Mouse (Mus musculus): Measurements from ENCODE around the gene Gpr33.

Gene Gpr33

GRCm38 (mm10) chr12:52027963-52028362 is at the start of gene Gpr33:
Gene Gpr33 (minus strand): TSS chr12:52028063.
- DNase-seq (ENCODE audit: low spot score in 2 of 2): no peak

GRCm38 (mm10) chr12:52049324-52049723 is 21.5 kb upstream of the Gpr33 start:
- no peak for DNase-seq (ENCODE audit: low spot score in 2 of 2)

GRCm38 (mm10) chr12:52046371-52046770 is 18.5 kb upstream of the Gpr33 start:
- no peak for DNase-seq (ENCODE audit: low spot score in 2 of 2)

- DNase-seq (ENCODE audit: low spot score in 2 of 2): no peak
These were observed 15.0 kb upstream of the Gpr33 start for GRCm38 (mm10) chr12:52042818-52043336.

GRCm38 (mm10) chr12:52038352-52038751 is 10.5 kb upstream of the Gpr33 start:
- DNase-seq (ENCODE audit: low spot score in 2 of 2): peak in 1 of 2 experiments; percentile 1

GRCm38 (mm10) chr12:52034956-52035355 is 7.1 kb upstream of the Gpr33 start:
- no peak for DNase-seq (ENCODE audit: low spot score in 2 of 2)

GRCm38 (mm10) chr12:52032276-52032675 is 4.4 kb upstream of the Gpr33 start:
- DNase-seq (ENCODE audit: low spot score in 2 of 2): peak in 1 of 2 experiments; percentile 15

- DNase-seq (ENCODE audit: low spot score in 2 of 2): no peak
These were observed 13.3 kb downstream of the Gpr33 start for GRCm38 (mm10) chr12:52014494-52015029.

- no peak for DNase-seq (ENCODE audit: low spot score in 2 of 2)
These were observed 13.8 kb downstream of the Gpr33 start for GRCm38 (mm10) chr12:52014044-52014443.

- no peak for DNase-seq (ENCODE audit: low spot score in 2 of 2)
These were observed 14.6 kb downstream of the Gpr33 start for GRCm38 (mm10) chr12:52013274-52013673.

GRCm38 (mm10) chr12:52012159-52012558 is 15.7 kb downstream of the Gpr33 start:
- no peak for DNase-seq (ENCODE audit: low spot score in 2 of 2)

- no peak for DNase-seq (ENCODE audit: low spot score in 2 of 2)
These were observed 17.3 kb downstream of the Gpr33 start for GRCm38 (mm10) chr12:52010630-52010961.

- DNase-seq (ENCODE audit: low spot score in 2 of 2): no peak
These were observed 17.8 kb downstream of the Gpr33 start for GRCm38 (mm10) chr12:52009928-52010629.

- DNase-seq (ENCODE audit: low spot score in 2 of 2): no peak
These were observed 21.2 kb downstream of the Gpr33 start for GRCm38 (mm10) chr12:52006633-52006994.

- DNase-seq (ENCODE audit: low spot score in 2 of 2): peak; percentile 91
These were observed 21.8 kb downstream of the Gpr33 start, which contains the start of gene Dtd2 for GRCm38 (mm10) chr12:52005877-52006632. Gene Dtd2 (minus strand): TSS chr12:52006501.

- DNase-seq (ENCODE audit: low spot score in 2 of 2): no peak
These were observed 25.1 kb downstream of the Gpr33 start for GRCm38 (mm10) chr12:52002746-52003145.

GRCm38 (mm10) chr12:52001544-52001943 is 26.3 kb downstream of the Gpr33 start:
- peak; percentile 75 to 83 for DNase-seq (ENCODE audit: low spot score in 2 of 2)

GRCm38 (mm10) chr12:51998366-51998932 is 29.4 kb downstream of the Gpr33 start:
- DNase-seq (ENCODE audit: low spot score in 2 of 2): no peak

- no peak for DNase-seq (ENCODE audit: low spot score in 2 of 2)
These were observed 31.9 kb downstream of the Gpr33 start for GRCm38 (mm10) chr12:51995738-51996536.

GRCm38 (mm10) chr12:51990629-51991028 is 37.2 kb downstream of the Gpr33 start:
- no peak for DNase-seq (ENCODE audit: low spot score in 2 of 2)

- DNase-seq (ENCODE audit: low spot score in 2 of 2): no peak
These were observed 39.3 kb downstream of the Gpr33 start for GRCm38 (mm10) chr12:51988536-51988935.

GRCm38 (mm10) chr12:51985826-51986225 is 42.0 kb downstream of the Gpr33 start:
- DNase-seq (ENCODE audit: low spot score in 2 of 2): no peak
